Mouse (Mus musculus): ENCODE results near the gene Gcnt2. TPM values are rescaled to one million over a fixed set of nuclear protein-coding genes. Genes with fewer than 3 reads are reported as not detected.

Gcnt2 gene
- polyA plus RNA-seq, 1 experiment = not detected

DNA sequence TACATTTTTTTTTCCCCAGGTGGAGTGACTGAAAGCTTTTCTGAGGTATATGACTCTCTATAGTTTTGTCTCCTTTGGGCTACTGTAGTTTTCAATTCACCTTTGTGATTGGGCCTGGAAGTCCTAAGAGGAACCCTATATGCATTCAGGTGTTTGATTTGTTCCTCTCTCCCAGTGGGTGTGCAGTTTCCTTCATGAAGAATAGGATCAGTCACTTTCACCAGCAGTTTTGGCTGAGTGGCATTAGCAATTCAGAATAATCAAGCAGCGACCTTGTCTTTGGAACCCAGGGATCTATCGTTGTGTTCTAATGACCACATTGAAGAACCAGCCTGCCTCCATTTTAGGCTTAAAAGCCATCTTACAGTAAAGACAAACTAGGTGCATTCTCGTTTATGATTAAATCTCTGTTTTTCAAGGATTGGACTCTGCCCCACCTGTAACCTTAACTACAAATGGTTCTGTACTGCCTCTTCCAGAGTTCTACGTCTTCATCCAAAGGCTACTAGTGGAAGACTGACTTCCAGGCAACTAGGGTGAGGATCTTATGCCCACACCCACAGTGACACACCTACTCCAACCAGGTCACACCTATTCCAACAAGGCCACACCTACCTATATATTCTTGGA, 110.3 kb downstream of the Gcnt2 start:
- no peak for TF ChIP-seq TAL1 (IDR thresholded peaks at IDR 0.05; ENCODE audit: low read length)
- no peak for TF ChIP-seq GATA1 (IDR thresholded peaks at IDR 0.05; ENCODE audit: low read length)
- H3K4me1 ChIP-seq (ENCODE audit: control insufficient read depth) = no peaks in the 10 kb centered on the region
- H3K36me3 ChIP-seq (ENCODE audit: control insufficient read depth) = no peaks in the 10 kb centered on the region
- no peaks in the 10 kb centered on the region for H3K27me3 ChIP-seq (ENCODE audit: control insufficient read depth)
- no peaks in the 10 kb centered on the region for H3K9me3 ChIP-seq (ENCODE audit: control insufficient read depth, low read length)
- H3K4me3 ChIP-seq (replicated peaks) = no peak overlapping the region

DNA sequence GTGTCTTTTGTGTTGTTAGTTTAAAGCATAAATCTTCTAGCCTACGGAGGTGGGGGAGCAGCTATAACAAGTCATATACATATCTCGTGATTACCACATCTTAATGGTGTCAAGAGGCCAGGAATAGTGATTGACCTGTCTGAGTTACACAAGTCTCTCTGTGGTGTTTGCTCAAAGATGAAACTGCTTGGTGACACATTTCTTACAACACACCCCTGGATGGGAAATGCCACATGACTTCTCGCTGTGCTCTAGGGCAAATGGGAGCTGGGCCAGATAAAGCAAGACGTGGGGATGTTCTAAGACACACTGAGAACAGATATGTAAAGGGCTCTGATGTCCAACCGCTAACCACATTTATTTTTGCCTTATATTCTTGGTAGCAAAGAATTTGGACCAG, 111.7 kb downstream of the Gcnt2 start:
- no peak for TF ChIP-seq TAL1 (IDR thresholded peaks at IDR 0.05; ENCODE audit: low read length)
- Histone ChIP-seq H3K9me3 (ENCODE audit: control insufficient read depth, low read length) (no peaks in the 10 kb centered on the region), H3K36me3 (ENCODE audit: control insufficient read depth) (no peaks in the 10 kb centered on the region)

DNA sequence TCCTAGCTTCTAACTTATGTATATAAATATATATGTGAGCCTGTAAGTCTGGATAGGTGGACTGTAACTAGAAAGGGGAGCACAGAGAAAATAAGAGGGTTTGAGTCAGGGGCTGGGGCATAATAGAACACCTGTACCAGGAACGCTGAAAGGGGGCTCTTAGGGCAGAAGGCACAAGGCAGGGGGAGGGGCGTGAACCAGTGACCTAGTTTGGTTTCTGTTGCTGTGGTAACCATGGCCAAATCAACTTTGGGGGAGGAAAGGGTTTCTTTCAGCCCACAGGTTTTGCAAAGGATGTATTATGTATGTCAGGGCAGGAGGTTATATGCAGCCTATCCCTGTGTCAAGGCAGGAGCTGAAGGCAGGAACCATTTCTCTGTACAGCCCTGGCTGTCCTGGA, 112.3 kb downstream of the Gcnt2 start:
- no peaks in the 10 kb centered on the region for H3K27me3 ChIP-seq (ENCODE audit: control insufficient read depth)
- H3K4me3 ChIP-seq (replicated peaks) = no peak overlapping the region
- H3K4me1 ChIP-seq (ENCODE audit: control insufficient read depth) = no peaks in the 10 kb centered on the region
- TF ChIP-seq GATA1 (IDR thresholded peaks at IDR 0.05; ENCODE audit: low read length) = no peak
- no peak for TF ChIP-seq TAL1 (IDR thresholded peaks at IDR 0.05; ENCODE audit: low read length)
- no peaks in the 10 kb centered on the region for H3K9me3 ChIP-seq (ENCODE audit: control insufficient read depth, low read length)
- H3K36me3 ChIP-seq (ENCODE audit: control insufficient read depth) = no peaks in the 10 kb centered on the region

More for the DNA sequence above, 111.7 kb downstream of the Gcnt2 start:
- Histone ChIP-seq H3K27me3 (ENCODE audit: control insufficient read depth) (no peaks in the 10 kb centered on the region), H3K4me1 (ENCODE audit: control insufficient read depth) (no peaks in the 10 kb centered on the region), H3K4me3 (replicated peaks) (no peak overlapping the region)

DNA sequence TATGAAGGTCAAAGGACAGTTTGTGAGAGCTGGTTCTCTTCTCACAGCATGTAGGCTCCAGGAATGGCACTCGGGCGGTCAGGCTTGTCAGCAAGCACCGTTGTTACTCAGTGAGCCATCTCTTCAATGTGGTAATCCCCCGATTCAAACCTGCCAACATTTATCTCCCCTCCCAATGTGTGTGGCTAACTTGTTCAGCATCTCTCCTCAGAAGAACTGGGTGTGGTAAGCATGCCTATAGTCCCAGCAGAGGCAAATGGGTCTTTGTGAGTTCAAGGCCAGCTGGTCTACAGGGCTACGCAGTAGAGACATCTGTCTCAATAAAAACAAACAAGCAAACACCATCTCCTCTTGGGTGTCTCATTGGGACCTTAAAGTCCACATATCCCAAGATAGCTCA, 113.4 kb downstream of the Gcnt2 start:
- H3K4me1 ChIP-seq (ENCODE audit: control insufficient read depth) = peaks cover 3% of the 10 kb centered on the region
- H3K36me3 ChIP-seq (ENCODE audit: control insufficient read depth) = no peaks in the 10 kb centered on the region
- no peaks in the 10 kb centered on the region for H3K27me3 ChIP-seq (ENCODE audit: control insufficient read depth)
- H3K4me3 ChIP-seq (replicated peaks) = no peak overlapping the region
- no peaks in the 10 kb centered on the region for H3K9me3 ChIP-seq (ENCODE audit: control insufficient read depth, low read length)
- no peak for TF ChIP-seq GATA1 (IDR thresholded peaks at IDR 0.05; ENCODE audit: low read length)
- no peak for TF ChIP-seq TAL1 (IDR thresholded peaks at IDR 0.05; ENCODE audit: low read length)

DNA sequence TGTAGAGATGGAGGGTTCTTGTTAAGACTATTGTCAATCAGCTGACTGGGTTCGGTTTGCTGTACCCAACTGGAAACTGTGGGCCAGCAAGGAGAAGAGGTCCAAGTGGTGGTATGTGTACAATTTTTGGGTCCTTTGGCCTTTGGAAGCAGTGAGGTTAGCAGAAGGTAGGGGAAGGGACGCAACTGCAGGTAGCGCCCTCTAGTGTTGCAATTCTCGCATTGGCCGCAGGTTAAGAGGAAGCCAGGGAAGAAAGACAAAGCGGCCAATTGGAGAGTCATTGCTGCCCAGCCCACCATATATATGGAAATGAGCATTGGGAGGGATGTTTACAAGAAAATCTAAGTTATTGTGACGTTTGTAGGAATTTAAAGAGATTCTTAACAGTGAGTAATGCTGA, 118.1 kb downstream of the Gcnt2 start:
- no peak overlapping the region for H3K4me3 ChIP-seq (replicated peaks)
- peaks cover 11% of the 10 kb centered on the region for H3K4me1 ChIP-seq (ENCODE audit: control insufficient read depth)
- TF ChIP-seq GATA1 (IDR thresholded peaks at IDR 0.05; ENCODE audit: low read length) (no peak), TAL1 (IDR thresholded peaks at IDR 0.05; ENCODE audit: low read length) (no peak)

DNA sequence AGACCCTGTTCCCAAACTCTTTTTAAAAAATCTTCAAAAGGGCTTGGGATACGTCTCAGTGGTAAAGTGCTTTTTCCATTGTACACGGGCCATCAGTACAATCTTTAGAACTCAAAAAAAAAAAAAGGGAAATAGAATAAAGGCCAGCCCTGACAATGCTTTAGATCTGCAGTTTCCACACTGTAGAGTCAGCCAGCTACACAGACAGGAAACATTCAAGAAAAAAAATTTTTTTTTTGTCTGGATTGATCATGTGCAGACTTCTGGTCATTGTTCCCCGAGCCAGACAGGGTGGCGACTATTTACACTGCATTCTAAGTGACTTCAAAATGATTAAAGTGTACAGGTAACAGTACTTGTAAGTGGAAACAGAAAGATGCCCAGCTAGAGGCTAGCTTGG, 119.1 kb downstream of the Gcnt2 start:
- TF ChIP-seq TAL1 (IDR thresholded peaks at IDR 0.05; ENCODE audit: low read length) (no peak), GATA1 (IDR thresholded peaks at IDR 0.05; ENCODE audit: low read length) (no peak)
- Histone ChIP-seq H3K36me3 (ENCODE audit: control insufficient read depth) (no peaks in the 10 kb centered on the region; the same call in 1 of the 2 replicates), H3K4me1 (ENCODE audit: control insufficient read depth) (peaks cover 22% of the 10 kb centered on the region), H3K9me3 (ENCODE audit: control insufficient read depth, low read length) (no peaks in the 10 kb centered on the region; the same call in 1 of the 2 replicates), H3K4me3 (replicated peaks) (no peak overlapping the region), H3K27me3 (ENCODE audit: control insufficient read depth) (no peaks in the 10 kb centered on the region)

More for the DNA sequence above, 118.1 kb downstream of the Gcnt2 start:
- no peaks in the 10 kb centered on the region for H3K27me3 ChIP-seq (ENCODE audit: control insufficient read depth)
- no peaks in the 10 kb centered on the region; the same call in 1 of the 2 replicates for H3K36me3 ChIP-seq (ENCODE audit: control insufficient read depth)
- H3K9me3 ChIP-seq (ENCODE audit: control insufficient read depth, low read length) = no peaks in the 10 kb centered on the region; the same call in 1 of the 2 replicates

DNA sequence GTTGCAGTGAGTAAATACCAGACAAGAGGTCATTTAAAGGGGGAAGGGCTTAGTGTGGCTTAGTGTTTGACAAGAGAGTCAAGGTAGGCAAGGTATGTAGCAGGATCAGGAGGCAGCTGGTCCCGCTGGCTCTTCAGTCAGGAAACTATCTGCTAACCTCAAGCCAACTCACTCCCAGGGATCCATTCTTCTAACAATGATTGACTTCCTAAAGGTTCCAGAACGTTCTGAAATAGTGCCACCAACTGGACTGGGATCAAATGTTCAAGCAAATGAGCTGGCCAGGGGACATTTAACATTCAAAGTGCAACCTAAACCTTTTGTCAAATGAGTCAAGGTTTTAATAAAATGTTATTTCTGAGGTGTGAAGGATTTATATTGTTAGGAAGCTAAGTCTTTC, 119.8 kb downstream of the Gcnt2 start:
- H3K4me1 ChIP-seq (ENCODE audit: control insufficient read depth) = peaks cover 28% of the 10 kb centered on the region
- H3K4me3 ChIP-seq (replicated peaks) = no peak overlapping the region
- no peaks in the 10 kb centered on the region; the same call in 1 of the 2 replicates for H3K9me3 ChIP-seq (ENCODE audit: control insufficient read depth, low read length)
- no peaks in the 10 kb centered on the region; the same call in 1 of the 2 replicates for H3K36me3 ChIP-seq (ENCODE audit: control insufficient read depth)
- H3K27me3 ChIP-seq (ENCODE audit: control insufficient read depth) = no peaks in the 10 kb centered on the region
- TF ChIP-seq GATA1 (IDR thresholded peaks at IDR 0.05; ENCODE audit: low read length) (no peak), TAL1 (IDR thresholded peaks at IDR 0.05; ENCODE audit: low read length) (no peak)

DNA sequence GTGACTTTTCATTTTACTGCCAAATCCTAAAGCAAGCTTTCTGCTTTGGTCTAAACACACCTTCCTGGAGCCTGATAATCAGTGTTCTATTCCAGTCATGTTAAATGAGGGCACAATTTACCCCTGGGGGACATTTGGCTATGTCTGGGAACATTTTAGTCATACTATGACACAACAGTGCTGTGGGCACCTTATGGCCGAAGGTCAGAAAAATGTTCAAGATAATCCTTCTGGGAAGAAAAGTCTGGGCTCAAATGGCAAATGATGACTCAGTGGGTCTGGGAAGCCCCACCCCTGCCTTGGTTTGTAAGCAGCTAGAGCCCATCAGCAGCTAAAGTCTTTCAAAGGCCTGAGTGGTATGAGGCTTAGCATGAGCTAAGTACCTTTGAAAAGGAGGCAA, 123.2 kb downstream of the Gcnt2 start:
- peaks cover 58% of the 10 kb centered on the region for H3K4me1 ChIP-seq (ENCODE audit: control insufficient read depth)
- no peaks in the 10 kb centered on the region; the same call in 1 of the 2 replicates for H3K9me3 ChIP-seq (ENCODE audit: control insufficient read depth, low read length)
- TF ChIP-seq TAL1 (IDR thresholded peaks at IDR 0.05; ENCODE audit: low read length) = no peak
- no peak for TF ChIP-seq GATA1 (IDR thresholded peaks at IDR 0.05; ENCODE audit: low read length)
- H3K4me3 ChIP-seq (replicated peaks) = no peak overlapping the region
- H3K27me3 ChIP-seq (ENCODE audit: control insufficient read depth) = no peaks in the 10 kb centered on the region
- no peaks in the 10 kb centered on the region; the same call in 1 of the 2 replicates for H3K36me3 ChIP-seq (ENCODE audit: control insufficient read depth)

DNA sequence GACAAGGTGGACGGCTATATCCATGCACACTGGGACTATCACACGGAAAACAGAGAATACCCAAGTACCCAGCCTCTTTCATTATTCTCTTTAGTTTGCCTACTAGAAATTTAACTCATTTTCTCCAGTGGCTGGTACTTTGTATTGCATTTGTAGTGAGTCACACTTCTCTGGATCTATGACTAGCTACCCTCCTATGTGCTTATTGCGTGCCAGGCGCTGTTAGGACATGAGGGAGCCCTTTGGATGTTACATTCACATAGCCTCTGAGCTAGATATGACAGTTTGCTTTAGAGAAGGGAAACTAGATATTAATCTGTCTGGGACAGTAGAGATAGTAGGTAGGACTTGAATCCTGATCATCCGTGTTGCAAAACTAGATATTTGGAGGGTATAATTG, 126.5 kb downstream of the Gcnt2 start:
- Histone ChIP-seq H3K4me3 (replicated peaks) (no peak overlapping the region), H3K4me1 (ENCODE audit: control insufficient read depth) (peaks cover 81% of the 10 kb centered on the region), H3K9me3 (ENCODE audit: control insufficient read depth, low read length) (no peaks in the 10 kb centered on the region; the same call in 1 of the 2 replicates), H3K27me3 (ENCODE audit: control insufficient read depth) (no peaks in the 10 kb centered on the region), H3K36me3 (ENCODE audit: control insufficient read depth) (no peaks in the 10 kb centered on the region; the same call in 1 of the 2 replicates)
- TF ChIP-seq TAL1 (IDR thresholded peaks at IDR 0.05; ENCODE audit: low read length) (no peak), GATA1 (IDR thresholded peaks at IDR 0.05; ENCODE audit: low read length) (no peak)

Data from erythroblast, embryonic 14.5 days (primary cell).